Mouse (Mus musculus) lung, embryonic 15.5 days (tissue): ENCODE measurements at regions not wholly inside any gene's neighbourhood (a gene's known extent, or its start where the extent isn't known, plus 50 kb on each side); places are given as distances from the start of the nearest gene placed in this dataset.

Experiments
- ATAC-seq: fragments of 200-750 bp; cut with Nextera tagmentation; 2 replicates; pipeline ENCODE4 v1.8.0; 2017; ENCODE audit warnings: moderate number of reproducible peaks, borderline replicate concordance; ENCODE audit not compliant: low FRiP score, low TSS enrichment; ENCODE audit errors: extremely low read depth
- H3K27ac ChIP-seq: fragments of 300-500 bp; sonication (generic); 2 replicates; pipeline ENCODE4 v1.5.1; 2015; ENCODE audit warnings: moderate library complexity, mild to moderate bottlenecking, inconsistent platforms
- H3K27me3 ChIP-seq: fragments of 300-500 bp; sonication (generic); 2 replicates; pipeline ENCODE4 v1.6.1; 2015; ENCODE audit warnings: inconsistent platforms
- H3K36me3 ChIP-seq: fragments of 300-500 bp; sonication (generic); 2 replicates; pipeline ENCODE4 v1.6.1; 2015; ENCODE audit warnings: inconsistent platforms
- H3K4me1 ChIP-seq: fragments of 300-500 bp; sonication (generic); 2 replicates; pipeline ENCODE4 v1.6.1; 2015; ENCODE audit warnings: inconsistent platforms
- H3K4me2 ChIP-seq: fragments of 300-500 bp; sonication (generic); 2 replicates; pipeline ENCODE4 v1.6.1; 2015; ENCODE audit warnings: inconsistent platforms, mild to moderate bottlenecking, moderate library complexity
- H3K4me3 ChIP-seq: fragments of 300-500 bp; sonication (generic); 2 replicates; pipeline ENCODE4 v1.5.1; 2015; ENCODE audit warnings: mild to moderate bottlenecking, inconsistent platforms
- H3K9ac ChIP-seq: fragments of 300-500 bp; sonication (generic); 2 replicates; pipeline ENCODE4 v1.6.1; 2015; ENCODE audit warnings: inconsistent platforms
- H3K9me3 ChIP-seq: fragments of 300-500 bp; sonication (generic); 2 replicates; pipeline ENCODE4 v1.6.1; 2016; ENCODE audit warnings: inconsistent platforms
- WGBS: fragments of 180-500 bp; shearing (Covaris S2); methylation state at CpG from one replicate; pipeline ENCODE4 v1.1.7; 2015; 5-methylcytosine and 5-hydroxymethylcytosine counted together

DNA sequence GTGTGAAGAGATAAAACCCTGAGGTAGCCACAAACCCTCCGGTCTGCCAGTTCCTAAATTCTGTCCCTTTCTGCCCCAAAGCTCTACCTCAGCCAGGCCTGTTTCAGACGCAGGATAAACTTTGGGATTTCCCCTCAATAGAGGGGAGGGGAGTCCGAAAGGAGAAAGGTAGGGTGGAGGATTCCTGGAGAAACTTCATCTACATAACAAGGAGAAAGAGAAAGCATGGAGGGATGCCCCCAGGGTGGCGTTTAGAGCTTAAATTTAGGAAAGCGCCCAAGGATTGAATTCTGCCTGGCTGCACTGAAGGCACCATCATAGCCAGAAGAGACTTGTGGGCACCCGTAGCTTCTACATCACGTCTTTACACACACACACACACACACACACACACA, 124.9 kb upstream of the Med13l start:
- H3K27me3 ChIP-seq = peaks cover 20% of the 10 kb centered on the region
- no peak overlapping the region for H3K4me2 ChIP-seq
- ATAC-seq = no peak
- H3K4me3 ChIP-seq = no peak overlapping the region
- H3K9ac ChIP-seq = no peak overlapping the region
- 50% methylated on average over 7 of the region's 7 CpGs for WGBS
- no peak overlapping the region for H3K27ac ChIP-seq
- H3K9me3 ChIP-seq = no peaks in the 10 kb centered on the region
- H3K4me1 ChIP-seq = peaks cover 18% of the 10 kb centered on the region
- H3K36me3 ChIP-seq = no peaks in the 10 kb centered on the region

- Histone ChIP-seq H3K4me1 (peaks cover 18% of the 10 kb centered on the region), H3K4me3 (no peak overlapping the region), H3K27ac (no peak overlapping the region), H3K4me2 (no peak overlapping the region), H3K36me3 (no peaks in the 10 kb centered on the region), H3K9ac (no peak overlapping the region), H3K9me3 (no peaks in the 10 kb centered on the region), H3K27me3 (peaks cover 20% of the 10 kb centered on the region)
- 30% methylated on average over 9 of the region's 9 CpGs for WGBS
- ATAC-seq = no peak
These were observed 124.4 kb upstream of the Med13l start for GRCm38 (mm10) chr5:118436035-118436434.

- peaks cover 18% of the 10 kb centered on the region for H3K4me1 ChIP-seq
- WGBS = 18% methylated on average over 22 of the region's 22 CpGs
- peaks cover 20% of the 10 kb centered on the region for H3K27me3 ChIP-seq
- H3K9me3 ChIP-seq = no peaks in the 10 kb centered on the region
- no peak overlapping the region for H3K9ac ChIP-seq
- no peaks in the 10 kb centered on the region for H3K36me3 ChIP-seq
- peak overlapping the region; percentile 38 for H3K4me2 ChIP-seq
- H3K27ac ChIP-seq = no peak overlapping the region
- ATAC-seq = 0 out of 2 replicates have a peak, but pooled peaks have one; percentile 39
- no peak overlapping the region for H3K4me3 ChIP-seq
These were observed 123.8 kb upstream of the Med13l start for GRCm38 (mm10) chr5:118436474-118437306.

- WGBS = 31% methylated on average over 7 of the region's 7 CpGs
- Histone ChIP-seq H3K27ac (no peak overlapping the region), H3K36me3 (no peaks in the 10 kb centered on the region), H3K4me3 (no peak overlapping the region), H3K27me3 (peaks cover 20% of the 10 kb centered on the region), H3K9me3 (no peaks in the 10 kb centered on the region), H3K9ac (no peak overlapping the region), H3K4me2 (0 out of 2 replicates have a peak overlapping the region, but pooled peaks have one; percentile 38), H3K4me1 (peaks cover 18% of the 10 kb centered on the region)
- ATAC-seq = 0 out of 2 replicates have a peak, but pooled peaks have one; percentile 8
These were observed 123.2 kb upstream of the Med13l start for GRCm38 (mm10) chr5:118437307-118437610.

GRCm38 (mm10) chr5:118438016-118438415, 122.5 kb upstream of the Med13l start:
- no peak for ATAC-seq
- Histone ChIP-seq H3K4me2 (no peak overlapping the region), H3K27me3 (peaks cover 20% of the 10 kb centered on the region), H3K9me3 (no peaks in the 10 kb centered on the region), H3K4me3 (no peak overlapping the region), H3K36me3 (no peaks in the 10 kb centered on the region), H3K27ac (no peak overlapping the region), H3K4me1 (peaks cover 18% of the 10 kb centered on the region), H3K9ac (no peak overlapping the region)
- whole genome bisulfite sequencing = 46% methylated on average over 6 of the region's 6 CpGs

- Histone ChIP-seq H3K27me3 (0 out of 2 replicates have a peak, but pooled peaks cover 3% of the 10 kb centered on the region), H3K4me2 (no peak overlapping the region), H3K4me3 (no peak overlapping the region), H3K36me3 (no peaks in the 10 kb centered on the region), H3K27ac (no peak overlapping the region), H3K4me1 (peaks cover 11% of the 10 kb centered on the region; the same call in 1 of the 2 replicates), H3K9ac (no peak overlapping the region), H3K9me3 (no peaks in the 10 kb centered on the region)
- 31% methylated on average over 8 of the region's 8 CpGs for WGBS
- ATAC-seq = no peak
These were observed 115.8 kb upstream of the Med13l start for GRCm38 (mm10) chr5:118444538-118445251.

DNA sequence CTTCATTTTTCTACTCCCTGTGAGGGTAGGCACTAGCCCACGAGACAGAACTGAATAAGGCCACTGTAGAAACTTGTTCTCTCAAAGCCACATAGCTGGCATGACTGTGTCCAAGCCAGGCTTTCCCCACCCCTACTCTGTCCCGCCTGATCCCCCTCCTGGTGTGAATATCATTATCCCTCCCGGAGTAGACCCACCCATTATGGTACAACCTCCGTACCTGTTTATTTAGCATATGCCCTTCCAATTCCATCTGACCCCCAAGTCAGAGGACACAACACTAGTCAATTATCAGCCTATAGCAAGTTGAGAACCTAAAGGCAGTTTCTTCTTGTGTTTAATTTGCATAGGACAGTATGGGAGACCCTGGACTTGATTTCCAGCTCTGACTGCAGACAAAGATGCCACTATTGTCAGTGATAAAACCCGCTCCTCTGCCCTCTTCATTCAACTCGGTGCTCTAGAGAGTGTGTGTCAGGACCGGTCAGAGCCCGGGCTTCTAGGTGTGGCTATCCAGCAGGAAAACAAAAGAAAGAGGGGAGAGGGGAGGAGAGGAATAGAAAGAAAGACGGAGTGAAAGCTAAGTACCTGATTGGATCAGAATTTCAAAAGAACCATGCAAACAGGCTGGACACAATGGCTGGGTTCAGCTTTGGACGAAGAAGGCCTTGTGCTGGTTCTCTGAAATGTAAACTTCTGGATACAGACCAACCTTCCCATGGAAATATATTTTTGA, 115.1 kb upstream of the Med13l start:
- Histone ChIP-seq H3K4me3 (no peak overlapping the region), H3K27ac (no peak overlapping the region), H3K27me3 (0 out of 2 replicates have a peak, but pooled peaks cover 3% of the 10 kb centered on the region), H3K9me3 (no peaks in the 10 kb centered on the region), H3K4me2 (no peak overlapping the region), H3K4me1 (peaks cover 11% of the 10 kb centered on the region; the same call in 1 of the 2 replicates), H3K9ac (no peak overlapping the region), H3K36me3 (no peaks in the 10 kb centered on the region)
- WGBS = 44% methylated on average over 10 of the region's 10 CpGs
- no peak for ATAC-seq

DNA sequence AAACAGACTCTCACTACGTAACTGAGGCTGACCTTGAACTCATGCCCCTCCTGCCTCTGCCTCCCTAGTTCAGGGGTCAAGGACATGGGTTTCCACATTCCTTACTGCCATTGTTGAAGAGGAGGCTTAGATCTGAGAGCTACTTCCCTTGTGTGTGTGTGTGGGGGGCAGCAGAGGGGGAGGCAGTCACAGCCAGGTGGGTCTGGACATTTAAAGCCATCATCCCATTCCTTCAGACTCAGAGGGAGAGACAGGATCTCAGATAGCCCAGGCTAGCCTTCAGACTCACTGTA, 114.5 kb upstream of the Med13l start:
- H3K27ac ChIP-seq = no peak overlapping the region
- H3K27me3 ChIP-seq = 0 out of 2 replicates have a peak, but pooled peaks cover 3% of the 10 kb centered on the region
- no peak overlapping the region for H3K4me3 ChIP-seq
- H3K4me2 ChIP-seq = no peak overlapping the region
- no peak for ATAC-seq
- H3K9ac ChIP-seq = no peak overlapping the region
- H3K4me1 ChIP-seq = peaks cover 11% of the 10 kb centered on the region; the same call in 1 of the 2 replicates
- 74% methylated on average over 1 of the region's 1 CpGs for WGBS
- H3K36me3 ChIP-seq = no peaks in the 10 kb centered on the region
- no peaks in the 10 kb centered on the region for H3K9me3 ChIP-seq

DNA sequence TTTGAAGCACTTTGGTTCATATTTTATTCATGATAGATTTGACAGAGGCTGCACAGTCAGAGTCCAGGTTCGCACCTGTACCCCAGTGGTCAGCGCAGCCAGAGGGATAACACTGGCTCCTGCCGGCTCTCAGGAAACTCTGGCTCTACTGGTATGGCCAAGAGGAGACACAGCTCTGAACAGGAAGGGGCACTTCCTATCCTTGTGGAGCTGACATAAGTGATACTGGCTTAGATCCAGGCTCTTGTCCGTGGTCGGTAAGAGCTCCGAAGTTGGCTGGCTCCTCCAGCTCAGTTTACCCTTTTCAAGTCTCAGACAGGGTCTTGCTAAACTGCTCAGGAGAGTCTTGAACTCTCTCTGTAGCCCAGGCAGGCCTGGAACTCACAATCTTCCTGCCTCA, 113.6 kb upstream of the Med13l start:
- H3K9ac ChIP-seq = no peak overlapping the region
- ATAC-seq = no peak
- WGBS = 31% methylated on average over 6 of the region's 6 CpGs
- peaks cover 11% of the 10 kb centered on the region; the same call in 1 of the 2 replicates for H3K4me1 ChIP-seq
- no peaks in the 10 kb centered on the region for H3K36me3 ChIP-seq
- no peak overlapping the region for H3K4me3 ChIP-seq
- H3K9me3 ChIP-seq = no peaks in the 10 kb centered on the region
- H3K27ac ChIP-seq = 0 out of 2 replicates have a peak overlapping the region, but pooled peaks have one; percentile 12
- H3K4me2 ChIP-seq = no peak overlapping the region
- H3K27me3 ChIP-seq = 0 out of 2 replicates have a peak, but pooled peaks cover 3% of the 10 kb centered on the region

GRCm38 (mm10) chr5:118447366-118447765, 113.1 kb upstream of the Med13l start:
- H3K27ac ChIP-seq = 0 out of 2 replicates have a peak overlapping the region, but pooled peaks have one; percentile 12

DNA sequence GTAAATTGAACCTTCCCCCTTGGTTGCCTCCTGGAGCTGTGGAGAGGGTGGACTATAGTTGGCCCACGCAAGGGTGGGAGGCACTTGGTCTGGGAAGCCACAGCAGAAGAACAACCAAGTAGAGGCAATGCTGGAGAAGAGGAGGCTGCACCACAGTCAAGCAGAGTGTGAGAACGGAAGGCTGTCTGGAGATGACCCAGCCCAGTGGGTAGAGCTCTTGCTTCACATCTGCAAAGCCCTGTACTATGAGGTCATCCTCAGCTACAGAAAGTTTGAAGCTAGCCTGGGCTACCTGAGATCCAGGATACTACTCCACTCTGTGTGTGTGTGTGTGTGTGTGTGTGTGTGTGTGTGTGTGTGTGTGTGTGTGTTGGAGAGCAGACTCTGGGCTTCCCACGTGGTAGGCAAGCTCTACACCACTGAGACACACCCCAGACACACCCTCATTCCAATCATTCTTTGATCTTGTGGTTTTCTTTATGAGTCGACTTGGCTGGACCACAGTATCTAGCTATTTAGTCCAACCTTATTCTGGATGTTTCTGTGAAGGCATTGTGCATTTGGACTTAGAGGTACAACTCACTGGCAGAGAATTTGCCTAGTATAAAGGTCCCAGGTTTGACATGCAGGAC, 111.5 kb upstream of the Med13l start:
- WGBS = 52% methylated on average over 4 of the region's 4 CpGs
- Histone ChIP-seq H3K9me3 (no peaks in the 10 kb centered on the region), H3K4me3 (no peak overlapping the region), H3K36me3 (no peaks in the 10 kb centered on the region), H3K4me2 (no peak overlapping the region), H3K9ac (no peak overlapping the region), H3K27me3 (no peaks in the 10 kb centered on the region), H3K4me1 (peaks cover 11% of the 10 kb centered on the region; the same call in 1 of the 2 replicates), H3K27ac (no peak overlapping the region)
- no peak for ATAC-seq

More at GRCm38 (mm10) chr5:118447366-118447765, 113.1 kb upstream of the Med13l start:
- Histone ChIP-seq H3K4me1 (peaks cover 11% of the 10 kb centered on the region; the same call in 1 of the 2 replicates), H3K9me3 (no peaks in the 10 kb centered on the region), H3K4me3 (no peak overlapping the region), H3K4me2 (no peak overlapping the region), H3K36me3 (no peaks in the 10 kb centered on the region), H3K27me3 (0 out of 2 replicates have a peak, but pooled peaks cover 3% of the 10 kb centered on the region), H3K9ac (no peak overlapping the region)
- no peak for ATAC-seq
- 67% methylated on average over 5 of the region's 5 CpGs for WGBS
